Mouse (Mus musculus) liver, postnatal 0 days (tissue): ENCODE results near the gene Pde4b.

Experiments used
- CTCF ChIP-seq: sonication (generic); IDR thresholded peaks from 2 replicates; pipeline ENCODE4 v1.5.1; 2016; ENCODE audit warnings: antibody characterized with exemption, low read depth
- EP300 ChIP-seq: IDR thresholded peaks from 2 replicates; pipeline ENCODE4 v1.6.1; 2016; ENCODE audit warnings: antibody characterized with exemption, low read depth, mild to moderate bottlenecking

- TF ChIP-seq CTCF (no peak), EP300 (no peak)
These were observed 352.2 kb downstream of the Pde4b start for GRCm38 (mm10) chr4:102439401-102440118.
